Mouse (Mus musculus) midbrain, embryonic 10.5 days (tissue): Measurements from ENCODE around the gene Cdc42ep3. TPM values are rescaled to one million over a fixed set of nuclear protein-coding genes. Genes with fewer than 3 reads are reported as not detected.

Source experiments
- DNase-seq: peaks from one replicate; pipeline ENCODE4 v3.0.0-alpha.2; 2017; ENCODE audit warnings: low spot score
- H3K27ac ChIP-seq: fragments of 300-500 bp; sonication (generic); replicated peaks from 2 replicates; pipeline ENCODE4 v1.5.1; 2016; ENCODE audit warnings: mild to moderate bottlenecking
- H3K27me3 ChIP-seq: fragments of 300-500 bp; sonication (generic); 2 replicates; pipeline ENCODE4 v1.6.1; 2016; ENCODE audit warnings: low read depth, mild to moderate bottlenecking; ENCODE audit not compliant: poor library complexity, severe bottlenecking
- H3K36me3 ChIP-seq: fragments of 300-500 bp; sonication (generic); 2 replicates; pipeline ENCODE4 v1.6.1; 2016; ENCODE audit warnings: mild to moderate bottlenecking, moderate library complexity
- H3K4me1 ChIP-seq: fragments of 300-500 bp; sonication (generic); 2 replicates; pipeline ENCODE4 v1.6.1; 2016
- H3K4me3 ChIP-seq: fragments of 300-500 bp; sonication (generic); 2 replicates; pipeline ENCODE4 v1.5.1; 2016; ENCODE audit warnings: mild to moderate bottlenecking, moderate library complexity
- H3K9me3 ChIP-seq: fragments of 300-500 bp; sonication (generic); replicated peaks from 2 replicates; pipeline ENCODE4 v1.6.1; 2016; ENCODE audit warnings: mild to moderate bottlenecking
- WGBS: fragments of 180-500 bp; shearing (Covaris S2); methylation state at CpG from one replicate; pipeline ENCODE4 v1.1.7; 2016; 5-methylcytosine and 5-hydroxymethylcytosine counted together
- polyA plus RNA-seq: library from polyadenylated mRNA; unstranded; fragments of >200 nt; fragmentation: Nextera tagmentation; extraction: Ambion mirVana; gene quantifications from 2 replicates; pipeline ENCODE4 v1.2.1, GENCODE M21; 2016

Gene Cdc42ep3
- polyA plus RNA-seq, 1 experiment from 2014 or later = 13.7 TPM

- 0 out of 2 replicates have a peak, but pooled peaks cover under 1% of the 10 kb centered on the region for H3K4me1 ChIP-seq
- no peak overlapping the region for H3K27ac ChIP-seq
- 84% methylated on average over 3 of the region's 3 CpGs for WGBS
- no peak overlapping the region for H3K4me3 ChIP-seq
- peaks cover 4% of the 10 kb centered on the region for H3K36me3 ChIP-seq
- no peaks in the 10 kb centered on the region for H3K27me3 ChIP-seq
- DNase-seq = no peak
- H3K9me3 ChIP-seq = no peaks in the 10 kb centered on the region
These were observed 17.4 kb downstream of the Cdc42ep3 start for GRCm38 (mm10) chr17:79337494-79337893.

- Histone ChIP-seq H3K4me3 (no peak overlapping the region), H3K9me3 (no peaks in the 10 kb centered on the region), H3K27me3 (no peaks in the 10 kb centered on the region), H3K36me3 (peaks cover 4% of the 10 kb centered on the region), H3K27ac (no peak overlapping the region), H3K4me1 (no peaks in the 10 kb centered on the region)
- no peak for DNase-seq
- WGBS = 90% methylated on average over 11 of the region's 11 CpGs
These were observed 20.2 kb downstream of the Cdc42ep3 start for GRCm38 (mm10) chr17:79334701-79335100.

- no peak for DNase-seq
- Histone ChIP-seq H3K9me3 (no peaks in the 10 kb centered on the region), H3K36me3 (peaks cover 4% of the 10 kb centered on the region), H3K27ac (no peak overlapping the region), H3K27me3 (no peaks in the 10 kb centered on the region), H3K4me3 (no peak overlapping the region), H3K4me1 (no peaks in the 10 kb centered on the region)
- 90% methylated on average over 9 of the region's 9 CpGs for WGBS
These were observed 21.2 kb downstream of the Cdc42ep3 start for GRCm38 (mm10) chr17:79333650-79334049.

- no peak for DNase-seq
- no peak overlapping the region for H3K4me3 ChIP-seq
- no peaks in the 10 kb centered on the region for H3K27me3 ChIP-seq
- no peaks in the 10 kb centered on the region for H3K4me1 ChIP-seq
- H3K36me3 ChIP-seq = peaks cover 4% of the 10 kb centered on the region
- H3K27ac ChIP-seq = no peak overlapping the region
- H3K9me3 ChIP-seq = no peaks in the 10 kb centered on the region
- WGBS = 85% methylated on average over 3 of the region's 3 CpGs
These were observed 22.0 kb downstream of the Cdc42ep3 start for GRCm38 (mm10) chr17:79332864-79333263.

- Histone ChIP-seq H3K9me3 (no peaks in the 10 kb centered on the region), H3K4me3 (no peak overlapping the region), H3K27me3 (no peaks in the 10 kb centered on the region), H3K4me1 (no peaks in the 10 kb centered on the region), H3K27ac (no peak overlapping the region), H3K36me3 (peaks cover 4% of the 10 kb centered on the region)
- DNase-seq = no peak
- 92% methylated on average over 2 of the region's 2 CpGs for WGBS
These were observed 24.5 kb downstream of the Cdc42ep3 start for GRCm38 (mm10) chr17:79330397-79330796.

GRCm38 (mm10) chr17:79326868-79327376 lies 28.0 kb downstream of the Cdc42ep3 start:
- no peaks in the 10 kb centered on the region for H3K27me3 ChIP-seq
- DNase-seq = no peak
- H3K9me3 ChIP-seq = no peaks in the 10 kb centered on the region
- H3K4me1 ChIP-seq = no peaks in the 10 kb centered on the region
- 91% methylated on average over 4 of the region's 4 CpGs for WGBS
- no peaks in the 10 kb centered on the region for H3K36me3 ChIP-seq
- no peak overlapping the region for H3K27ac ChIP-seq
- H3K4me3 ChIP-seq = no peak overlapping the region

- H3K27me3 ChIP-seq = no peaks in the 10 kb centered on the region
- no peaks in the 10 kb centered on the region for H3K4me1 ChIP-seq
- no peak overlapping the region for H3K27ac ChIP-seq
- no peak overlapping the region for H3K4me3 ChIP-seq
- 77% methylated on average over 12 of the region's 12 CpGs for WGBS
- DNase-seq = no peak
- H3K36me3 ChIP-seq = no peaks in the 10 kb centered on the region
- no peaks in the 10 kb centered on the region for H3K9me3 ChIP-seq
These were observed 37.7 kb downstream of the Cdc42ep3 start for GRCm38 (mm10) chr17:79317085-79317751.

- Histone ChIP-seq H3K36me3 (no peaks in the 10 kb centered on the region), H3K9me3 (no peaks in the 10 kb centered on the region), H3K27ac (no peak overlapping the region), H3K4me1 (no peaks in the 10 kb centered on the region), H3K4me3 (no peak overlapping the region), H3K27me3 (no peaks in the 10 kb centered on the region)
- WGBS = 85% methylated on average over 4 of the region's 4 CpGs
- DNase-seq = no peak
These were observed 39.3 kb downstream of the Cdc42ep3 start for GRCm38 (mm10) chr17:79315415-79316094.

- WGBS = 95% methylated on average over 1 of the region's 1 CpGs
- Histone ChIP-seq H3K9me3 (no peaks in the 10 kb centered on the region), H3K27ac (no peak overlapping the region), H3K4me3 (no peak overlapping the region), H3K4me1 (no peaks in the 10 kb centered on the region), H3K36me3 (no peaks in the 10 kb centered on the region), H3K27me3 (no peaks in the 10 kb centered on the region)
- no peak for DNase-seq
These were observed 44.4 kb downstream of the Cdc42ep3 start for GRCm38 (mm10) chr17:79310465-79310864.

- no peaks in the 10 kb centered on the region for H3K36me3 ChIP-seq
- no peaks in the 10 kb centered on the region for H3K9me3 ChIP-seq
- DNase-seq = no peak
- no peaks in the 10 kb centered on the region for H3K27me3 ChIP-seq
- no peak overlapping the region for H3K27ac ChIP-seq
- H3K4me1 ChIP-seq = no peaks in the 10 kb centered on the region
- WGBS = 92% methylated on average over 1 of the region's 1 CpGs
- no peak overlapping the region for H3K4me3 ChIP-seq
These were observed 45.4 kb downstream of the Cdc42ep3 start for GRCm38 (mm10) chr17:79309506-79309905.

- no peak for DNase-seq
These were observed 49.2 kb downstream of the Cdc42ep3 start for GRCm38 (mm10) chr17:79305644-79306043.

GRCm38 (mm10) chr17:79303744-79304497 lies 51.0 kb downstream of the Cdc42ep3 start:
- Histone ChIP-seq H3K27me3 (no peaks in the 10 kb centered on the region), H3K4me3 (no peak overlapping the region), H3K36me3 (no peaks in the 10 kb centered on the region), H3K9me3 (no peaks in the 10 kb centered on the region), H3K27ac (no peak overlapping the region), H3K4me1 (no peaks in the 10 kb centered on the region)
- no peak for DNase-seq
- WGBS = 93% methylated on average over 17 of the region's 17 CpGs

More at GRCm38 (mm10) chr17:79305644-79306043, 49.2 kb downstream of the Cdc42ep3 start:
- Histone ChIP-seq H3K27ac (no peak overlapping the region), H3K27me3 (no peaks in the 10 kb centered on the region), H3K4me3 (no peak overlapping the region), H3K9me3 (no peaks in the 10 kb centered on the region), H3K4me1 (no peaks in the 10 kb centered on the region), H3K36me3 (no peaks in the 10 kb centered on the region)
- 86% methylated on average over 7 of the region's 7 CpGs for WGBS
